Mouse (Mus musculus) 416B (cell line): Measurements from ENCODE around the gene Glp2r.
A peak's percentile ranks its signal among the peaks of the same experiment; 100 is the strongest.

ENCODE experiments used
- DNase-seq: peaks from one replicate; pipeline ENCODE4 v3.0.0; 2011; ENCODE audit warnings: low read depth

The Glp2r gene

DNA sequence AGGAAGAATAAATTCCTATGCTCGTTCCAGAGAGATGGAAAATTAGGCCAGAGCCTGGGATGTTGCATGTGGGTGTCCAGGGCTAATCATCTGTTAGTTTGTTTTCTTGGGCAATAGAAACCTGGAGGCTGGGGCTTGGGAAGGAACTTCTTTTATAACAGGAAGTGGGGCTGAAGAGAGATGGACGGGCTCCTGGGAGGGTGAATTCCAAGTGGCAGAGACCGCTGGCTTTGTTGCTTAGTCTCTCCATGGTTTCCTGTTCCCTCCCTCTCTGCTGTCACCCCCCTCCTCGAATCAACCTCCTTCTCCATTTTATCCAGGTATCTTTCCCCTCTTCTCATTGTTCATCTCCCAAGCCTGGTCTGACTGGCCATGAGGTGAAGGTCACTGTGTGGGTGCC is 134.8 kb downstream of the Glp2r start:
- DNase-seq = no peak

DNA sequence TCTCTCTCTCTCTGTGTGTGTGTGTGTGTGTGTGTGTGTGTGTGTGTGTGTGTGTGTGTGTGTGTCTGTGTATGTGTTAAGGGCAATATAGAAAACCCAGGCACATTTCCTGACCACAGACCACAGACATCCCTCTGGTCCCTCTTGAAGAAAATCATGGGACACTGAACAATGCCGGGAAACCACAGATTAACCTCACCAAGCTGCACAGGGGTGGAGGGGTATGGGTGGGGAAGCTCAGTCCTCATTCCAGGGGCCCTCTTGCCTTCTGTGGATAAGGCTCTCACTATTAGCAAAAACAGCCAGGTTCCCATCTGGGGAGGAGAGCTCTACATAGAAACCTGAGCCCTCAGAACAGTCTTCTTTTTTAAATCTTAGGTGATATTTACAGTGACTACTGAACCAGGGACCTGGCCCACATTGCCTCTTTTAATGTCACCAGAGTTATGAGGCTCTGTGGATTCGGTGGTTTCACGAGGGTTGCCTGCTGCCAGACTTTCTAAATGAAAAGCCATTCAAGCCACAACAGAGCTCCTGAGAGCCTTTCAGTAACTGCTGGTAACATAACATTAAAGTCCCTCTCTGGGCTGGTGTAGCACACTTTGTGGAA is 137.2 kb downstream of the Glp2r start:
- peak; percentile 18 for DNase-seq

DNA sequence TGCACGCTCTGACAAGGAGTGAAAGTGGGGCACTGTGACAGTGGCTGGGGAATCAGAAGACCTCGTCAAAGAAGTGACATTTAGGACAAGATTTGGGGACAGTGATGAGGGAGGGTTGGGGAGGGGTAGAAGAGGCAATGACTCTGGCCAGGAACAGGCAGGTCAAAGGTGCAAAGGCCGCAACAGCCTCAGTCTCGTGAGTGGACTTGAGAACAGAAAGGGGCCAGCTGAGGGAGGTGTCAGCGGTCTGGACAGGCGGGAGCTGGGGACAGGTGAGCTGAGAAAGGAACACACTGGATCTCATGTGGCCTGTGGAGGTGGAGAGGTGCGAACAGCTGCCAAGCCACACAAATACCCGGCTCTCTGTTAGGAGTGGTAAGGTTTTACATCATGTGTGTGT is 138.0 kb downstream of the Glp2r start:
- no peak for DNase-seq

DNA sequence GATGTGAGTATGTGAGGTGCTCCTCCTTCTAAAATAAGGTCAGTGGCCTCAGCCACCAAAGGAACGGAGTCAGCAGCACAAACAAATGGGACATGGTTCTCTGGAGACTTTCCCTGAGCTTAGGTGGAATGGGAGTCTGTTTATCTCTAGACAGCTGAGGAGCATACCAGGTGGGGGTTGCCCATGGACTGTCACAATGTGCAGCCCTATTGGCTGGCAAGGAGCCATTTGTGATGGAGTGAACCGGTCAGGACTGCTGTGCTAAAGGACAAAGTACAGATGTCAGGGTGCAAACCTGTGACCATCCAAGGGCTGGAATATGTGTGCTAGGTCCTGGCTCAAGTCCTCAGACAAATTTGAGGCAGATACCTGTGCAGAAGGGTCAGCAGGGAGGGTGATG is 142.4 kb downstream of the Glp2r start:
- no peak for DNase-seq

DNA sequence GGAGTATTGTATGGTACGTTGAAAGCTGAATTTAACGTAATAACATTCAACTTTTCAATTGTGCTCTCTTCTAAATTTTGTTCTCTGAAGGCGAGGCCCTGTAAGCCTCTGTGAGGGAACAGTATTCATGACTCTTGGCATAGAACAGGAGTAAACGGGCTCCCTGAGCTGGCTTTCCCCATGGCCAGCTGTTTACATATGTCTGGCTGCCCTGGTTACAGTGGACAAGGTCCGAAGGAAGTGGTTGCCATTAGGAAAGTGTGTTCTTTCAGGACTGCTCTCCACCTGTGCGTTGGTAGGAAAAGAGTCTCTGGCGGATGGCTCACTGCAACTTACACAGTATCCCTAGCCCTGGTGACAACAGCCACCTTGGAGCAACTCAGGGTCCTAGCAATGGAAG is 143.8 kb downstream of the Glp2r start:
- DNase-seq = no peak

DNA sequence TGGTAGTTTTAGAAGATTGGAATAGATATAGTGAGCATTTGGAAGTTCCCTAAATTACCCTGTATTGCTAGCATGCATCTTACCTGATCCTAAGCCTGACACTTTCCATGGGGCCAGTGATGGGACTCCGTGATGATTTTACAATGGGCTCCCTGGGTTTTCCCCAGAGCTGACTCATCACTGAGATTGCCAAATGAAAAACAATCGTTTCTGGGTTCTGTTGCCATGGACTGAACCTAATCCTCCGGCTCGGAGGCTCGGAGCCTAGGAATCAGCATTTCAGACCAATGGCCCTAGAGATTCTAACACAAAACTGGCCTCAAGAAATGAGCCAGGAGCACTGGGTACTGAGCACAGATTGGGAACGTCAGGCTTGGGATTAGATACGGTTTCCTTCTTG is 148.6 kb downstream of the Glp2r start:
- DNase-seq = no peak

DNA sequence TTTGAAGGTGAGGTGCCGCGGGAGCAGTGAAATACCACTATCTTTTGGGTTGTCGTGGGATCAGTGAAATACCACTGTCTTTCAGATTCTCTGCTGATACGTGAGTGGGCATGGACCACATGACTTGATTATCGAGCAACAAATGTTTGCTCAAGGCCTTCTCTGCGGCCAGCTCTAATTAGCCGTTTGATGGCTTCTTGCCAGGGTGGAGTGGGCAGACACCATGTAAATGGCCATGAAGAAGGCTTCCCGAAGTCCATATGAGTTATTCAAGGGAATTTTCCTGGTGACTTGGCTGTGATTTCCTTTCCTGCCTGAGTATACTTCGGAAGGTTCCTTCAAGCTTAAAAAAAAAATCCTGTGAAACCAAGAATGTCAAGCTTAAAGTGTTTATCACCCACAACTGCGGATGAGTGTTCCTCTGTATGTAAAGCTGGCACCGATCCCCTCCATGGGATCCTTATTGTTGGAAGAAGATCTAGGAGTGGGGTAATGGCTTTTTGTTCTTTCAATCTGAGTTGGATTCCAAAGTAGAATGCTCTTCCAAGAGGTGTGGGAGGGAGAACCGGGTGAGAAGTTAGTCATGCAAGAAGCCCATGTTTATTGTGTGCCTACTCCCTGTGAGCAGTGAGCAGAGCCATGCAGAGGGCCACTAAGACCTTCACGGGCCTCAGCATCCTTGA is 154.3 kb downstream of the Glp2r start:
- DNase-seq = no peak

DNA sequence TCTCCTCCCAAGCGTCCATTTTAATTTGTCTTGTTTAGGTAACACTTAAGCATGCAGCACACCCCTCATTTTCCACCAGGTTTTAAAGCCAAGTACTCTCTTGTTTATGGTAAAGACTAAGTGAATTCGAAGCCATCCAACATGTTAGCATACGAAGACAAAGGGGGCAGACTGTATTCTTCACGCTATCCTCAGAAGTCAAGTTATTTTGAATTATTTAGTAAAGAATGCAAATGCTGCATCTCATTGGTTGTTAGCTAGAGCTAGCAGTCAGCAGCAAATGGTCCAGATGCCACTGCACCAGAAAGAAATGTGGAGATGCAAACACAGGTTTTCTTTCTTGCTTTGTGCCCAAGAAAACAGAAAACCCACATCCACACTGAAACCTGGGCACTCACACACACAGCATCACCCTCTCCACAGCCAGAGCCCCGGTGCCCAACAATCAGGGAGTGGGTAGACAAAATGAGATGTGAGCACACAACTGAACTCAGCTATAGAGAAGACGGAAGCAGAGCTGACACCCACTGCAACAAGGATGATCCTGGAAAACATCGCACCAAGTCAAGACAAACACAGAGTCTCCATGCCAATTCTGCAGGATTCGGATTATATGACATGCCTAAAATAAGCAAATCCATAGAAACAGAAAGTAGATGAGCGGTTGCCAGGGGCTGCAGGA is 158.7 kb downstream of the Glp2r start:
- no peak for DNase-seq
